Comparison of ENCODE assay signal across 34 mouse cellular contexts in the genomic region with DNA sequence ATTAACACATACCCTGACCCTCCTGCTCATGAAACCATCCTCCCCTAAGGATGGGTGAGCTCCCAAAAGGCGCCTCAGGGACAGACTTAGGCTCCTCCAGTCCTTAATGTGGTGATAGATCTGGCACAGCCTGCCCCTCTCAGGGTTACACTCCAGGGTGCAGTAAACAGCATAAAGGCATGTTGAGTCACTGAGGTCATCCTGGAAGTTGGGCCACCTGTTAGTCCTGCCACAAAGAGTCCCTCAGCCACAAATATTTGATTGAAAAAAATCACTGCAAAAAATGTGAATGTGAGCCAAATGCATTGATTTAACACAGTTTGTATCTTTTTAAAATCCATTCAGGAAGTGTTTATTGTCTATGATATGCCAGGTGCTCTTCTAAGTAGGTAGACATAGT. TPM values are rescaled to one million over a fixed set of nuclear protein-coding genes. Genes with fewer than 3 reads are reported as not detected.
"Had no signal": no experiment of that assay in that cellular context is flagged by ENCODE, and none has a peak within 500 bp of the region (broad histone marks: within the 10 kb centered on the region; RNA-seq: fewer than 3 reads in every experiment).

No protein-coding gene starts in this region.

- DNase-seq: left cerebral cortex, postnatal 4 days; liver; liver, embryonic 13.5 days; liver, postnatal 0 days; lung, adult 18-20 months; lung, adult 2 months; lung, embryonic 14.5 days; lung, postnatal 10 days; lung, postnatal 14 days; lung, postnatal 36 days; lung, postnatal 4 days; midbrain, embryonic 14.5 days had no signal

- H3K4me1 ChIP-seq: limb, embryonic 10.5 days; limb, embryonic 12.5 days; limb, embryonic 13.5 days; limb, embryonic 15.5 days; liver, embryonic 12.5 days; liver, embryonic 13.5 days; liver, embryonic 15.5 days; lung, embryonic 15.5 days; megakaryocyte, embryonic 14.5 days; midbrain, embryonic 12.5 days; midbrain, embryonic 13.5 days; midbrain, embryonic 15.5 days; neural tube, embryonic 12.5 days had no signal

- ATAC-seq: liver, embryonic 12.5 days; liver, postnatal 0 days; lung, postnatal 0 days; midbrain, embryonic 13.5 days; midbrain, embryonic 15.5 days; midbrain, embryonic 16.5 days had no signal

- H3K27me3 ChIP-seq: limb, embryonic 12.5 days; limb, embryonic 13.5 days; limb, embryonic 15.5 days; liver, embryonic 12.5 days; liver, embryonic 13.5 days; liver, embryonic 15.5 days; lung, embryonic 15.5 days; midbrain, embryonic 12.5 days; midbrain, embryonic 13.5 days; midbrain, embryonic 15.5 days; neural tube, embryonic 12.5 days had no signal

- H3K4me3 ChIP-seq: limb, embryonic 10.5 days; limb, embryonic 12.5 days; limb, embryonic 13.5 days; limb, embryonic 15.5 days; liver, embryonic 12.5 days; liver, embryonic 13.5 days; liver, embryonic 15.5 days; lung, embryonic 15.5 days; megakaryocyte, embryonic 14.5 days; midbrain, embryonic 12.5 days; midbrain, embryonic 13.5 days; midbrain, embryonic 15.5 days; myocyte; neural tube, embryonic 12.5 days had no signal

- H3K4me2 ChIP-seq: limb, embryonic 12.5 days; limb, embryonic 13.5 days; limb, embryonic 15.5 days; liver, embryonic 11.5 days; liver, embryonic 12.5 days; liver, embryonic 13.5 days; liver, embryonic 15.5 days; lung, embryonic 14.5 days; lung, embryonic 15.5 days; midbrain, embryonic 12.5 days; midbrain, embryonic 13.5 days; midbrain, embryonic 15.5 days; neural tube, embryonic 12.5 days had no signal

- H3K27ac ChIP-seq: limb, embryonic 10.5 days; limb, embryonic 12.5 days; limb, embryonic 13.5 days; limb, embryonic 15.5 days; liver, embryonic 12.5 days; liver, embryonic 13.5 days; liver, embryonic 14.5 days; liver, embryonic 15.5 days; lung, embryonic 15.5 days; macrophage; midbrain, embryonic 12.5 days; midbrain, embryonic 13.5 days; midbrain, embryonic 15.5 days; neural tube, embryonic 12.5 days had no signal

- H3K36me3 ChIP-seq: limb, embryonic 10.5 days; limb, embryonic 12.5 days; limb, embryonic 13.5 days; limb, embryonic 15.5 days; liver, embryonic 12.5 days; liver, embryonic 13.5 days; liver, embryonic 15.5 days; lung, embryonic 15.5 days; midbrain, embryonic 12.5 days; midbrain, embryonic 13.5 days; midbrain, embryonic 15.5 days; neural tube, embryonic 12.5 days had no signal

- H3K9me3 ChIP-seq: limb, embryonic 10.5 days; limb, embryonic 12.5 days; limb, embryonic 13.5 days; limb, embryonic 15.5 days; liver, embryonic 12.5 days; liver, embryonic 13.5 days; liver, embryonic 15.5 days; lung, embryonic 15.5 days; midbrain, embryonic 12.5 days; midbrain, embryonic 13.5 days; midbrain, embryonic 15.5 days; neural tube, embryonic 12.5 days had no signal

- H3K9ac ChIP-seq: limb, embryonic 12.5 days; limb, embryonic 13.5 days; limb, embryonic 15.5 days; liver, embryonic 12.5 days; liver, embryonic 13.5 days; liver, embryonic 14.5 days; liver, embryonic 15.5 days; liver, postnatal 0 days; lung, embryonic 14.5 days; lung, embryonic 15.5 days; midbrain, embryonic 12.5 days; midbrain, embryonic 13.5 days; midbrain, embryonic 15.5 days; neural tube, embryonic 12.5 days had no signal

RNA-seq across cellular contexts. Expression of a gene that starts 45.9 kb away (rescaled TPM):
- total RNA-seq: megakaryocyte, adult 5-6 weeks; megakaryocyte-erythroid progenitor cell, adult 5-6 weeks; monocyte, adult 5-6 weeks had no signal
- polyA plus RNA-seq: liver, adult 2 months; liver, postnatal 0 days; macrophage; myocyte had no signal
